Mouse (Mus musculus): ENCODE measurements around the gene A3galt2.

A3galt2 gene

DNA sequence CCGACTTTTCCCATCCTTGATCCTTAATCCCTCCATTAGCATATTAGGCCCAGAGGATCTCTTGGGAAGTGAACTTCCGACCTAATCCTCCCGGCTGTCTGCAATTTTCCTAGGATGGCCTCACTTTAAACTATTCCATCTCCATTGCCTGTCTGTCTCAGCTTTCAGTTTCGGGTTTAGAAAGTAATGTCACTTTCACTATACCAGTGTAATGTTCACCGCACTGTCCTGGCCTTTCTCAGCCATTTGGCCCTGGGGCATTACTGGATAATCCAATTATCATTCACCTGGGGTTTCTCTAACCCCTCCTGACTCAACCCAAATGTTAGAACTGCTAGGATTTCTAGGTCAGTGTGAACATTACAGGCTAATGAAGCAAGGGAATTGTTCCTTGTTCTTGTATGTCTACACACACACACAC is 26.7 kb upstream of the A3galt2 start:
- DNase-seq (ENCODE audit: low spot score) = no peak

DNA sequence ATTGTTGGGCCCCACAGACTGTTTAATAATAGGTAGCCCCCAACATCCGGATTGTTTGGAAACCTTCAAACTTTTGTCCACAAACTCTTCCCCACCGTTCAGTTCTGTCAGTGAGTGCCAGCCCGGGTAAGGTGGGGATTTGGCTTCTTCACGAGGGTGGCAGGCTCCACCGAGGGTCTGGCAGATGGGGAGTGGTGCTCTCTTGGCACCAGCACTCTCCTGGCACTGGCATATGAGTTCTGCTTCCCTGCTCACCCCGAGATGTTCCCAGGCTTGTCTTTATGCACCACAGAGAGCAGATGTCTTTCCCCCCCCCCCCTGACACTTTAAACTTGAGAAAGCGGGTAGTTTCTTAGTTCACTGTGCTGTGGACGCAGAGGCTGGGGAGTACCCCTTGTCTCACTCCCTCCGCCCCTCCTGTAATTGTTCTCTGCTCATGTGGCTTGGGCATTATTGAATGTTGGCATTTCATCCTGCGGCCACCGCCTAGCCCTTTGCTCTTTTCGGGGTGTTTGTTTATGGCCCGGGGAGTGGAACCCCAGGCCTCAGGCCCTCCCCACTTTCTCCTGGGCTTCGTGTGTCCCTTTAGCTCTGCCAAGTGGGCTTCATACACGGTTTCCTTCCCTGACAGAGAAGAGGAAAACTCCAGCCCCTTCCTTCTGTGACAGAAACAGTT is 26.0 kb upstream of the A3galt2 start:
- DNase-seq (ENCODE audit: low spot score) = no peak

DNA sequence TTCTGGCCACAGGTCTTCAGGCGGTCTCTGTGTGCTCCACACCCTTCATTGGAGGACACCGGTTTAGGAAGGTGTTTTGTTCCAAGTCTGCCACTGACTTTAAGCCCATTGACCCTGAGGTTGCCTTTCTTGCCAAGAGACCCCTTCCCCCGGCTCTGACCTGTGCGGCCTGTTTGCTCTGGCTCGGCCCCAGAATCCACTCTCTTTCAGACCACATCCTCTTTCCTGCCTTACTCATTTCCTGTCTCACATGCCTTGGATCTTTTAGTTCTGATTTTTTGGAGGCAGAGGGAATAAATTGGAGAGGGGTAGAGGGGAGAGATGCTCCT is 25.5 kb upstream of the A3galt2 start:
- peak; percentile 36 for DNase-seq (ENCODE audit: low spot score)

DNA sequence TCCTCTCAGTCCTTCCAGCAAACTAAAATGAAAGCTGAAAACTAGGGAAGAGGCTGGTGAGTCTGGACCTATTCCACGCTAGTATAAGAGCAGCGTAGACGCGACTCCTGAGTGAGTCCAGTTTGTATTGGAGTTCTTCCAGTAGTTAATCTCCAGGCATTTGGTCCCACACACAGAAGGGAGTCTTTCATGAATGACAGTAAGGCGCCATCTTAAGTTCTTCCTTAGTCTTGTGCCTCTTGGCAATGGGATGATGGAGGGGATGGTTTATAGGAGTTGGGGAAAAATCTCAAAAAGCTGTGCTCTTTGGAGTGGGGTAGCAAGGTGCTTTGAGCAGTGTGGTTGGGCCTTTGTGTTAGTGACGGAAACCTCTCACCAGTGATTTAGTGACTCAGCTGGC is 24.9 kb upstream of the A3galt2 start:
- no peak for DNase-seq (ENCODE audit: low spot score)

DNA sequence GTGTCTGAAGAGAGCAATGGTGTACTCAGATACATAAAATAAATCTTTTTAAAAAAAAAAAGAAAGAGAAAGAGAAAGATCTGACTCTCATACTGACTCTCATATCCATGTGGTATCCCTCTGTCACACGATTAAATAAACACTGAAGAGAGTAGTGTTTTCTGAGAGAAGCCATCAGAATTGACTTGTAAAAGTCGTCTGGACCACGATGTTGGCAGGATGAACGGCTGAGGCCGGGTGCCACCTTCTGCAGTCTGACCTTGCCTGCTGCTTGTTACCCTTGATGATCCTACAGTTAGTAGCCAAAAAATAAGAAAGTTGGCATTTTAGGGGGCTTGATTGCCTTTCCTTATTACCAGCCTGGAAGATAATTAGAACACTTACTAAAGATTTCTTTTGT is 22.4 kb upstream of the A3galt2 start:
- no peak for DNase-seq (ENCODE audit: low spot score)

DNA sequence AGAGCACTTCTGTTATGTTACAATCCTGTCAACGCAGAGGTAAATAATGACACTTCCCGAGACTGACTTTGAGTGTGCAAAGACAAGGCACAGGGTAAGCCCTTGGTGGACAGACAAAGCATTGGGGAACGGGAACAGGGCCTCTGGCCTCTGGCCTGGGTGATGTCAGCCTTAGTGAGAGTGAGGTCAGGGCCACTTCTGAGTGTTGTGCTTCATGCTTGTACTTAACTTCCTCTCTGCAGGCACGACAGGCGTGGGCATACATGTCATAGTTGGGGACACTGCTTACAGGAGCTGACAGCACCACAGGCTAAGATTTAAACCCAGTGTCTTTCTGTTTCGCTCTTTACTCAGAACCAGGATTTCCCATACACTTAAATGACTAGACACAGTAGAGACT is 21.7 kb upstream of the A3galt2 start:
- DNase-seq (ENCODE audit: low spot score) = peak; percentile 66

DNA sequence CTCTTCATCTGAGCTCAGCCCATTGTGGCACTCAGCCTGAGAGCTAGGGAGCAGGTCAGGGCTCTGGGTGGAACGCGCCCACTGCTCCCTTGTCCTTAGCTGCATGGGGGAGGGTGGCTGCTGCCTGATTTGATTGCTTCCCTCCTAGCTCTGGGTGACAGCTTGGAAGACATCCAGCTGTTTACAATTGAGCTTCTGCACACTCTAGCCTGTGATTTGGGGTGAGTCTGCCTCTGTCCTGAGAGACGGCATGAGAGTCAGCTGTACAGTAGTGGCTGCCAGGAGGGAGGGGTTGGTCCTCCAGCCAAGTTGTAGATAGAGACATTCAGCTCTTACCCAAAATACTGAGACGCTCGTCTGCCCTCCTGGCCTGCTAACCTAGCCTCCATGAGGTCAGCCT is 20.9 kb upstream of the A3galt2 start:
- DNase-seq (ENCODE audit: low spot score) = peak; percentile 84

DNA sequence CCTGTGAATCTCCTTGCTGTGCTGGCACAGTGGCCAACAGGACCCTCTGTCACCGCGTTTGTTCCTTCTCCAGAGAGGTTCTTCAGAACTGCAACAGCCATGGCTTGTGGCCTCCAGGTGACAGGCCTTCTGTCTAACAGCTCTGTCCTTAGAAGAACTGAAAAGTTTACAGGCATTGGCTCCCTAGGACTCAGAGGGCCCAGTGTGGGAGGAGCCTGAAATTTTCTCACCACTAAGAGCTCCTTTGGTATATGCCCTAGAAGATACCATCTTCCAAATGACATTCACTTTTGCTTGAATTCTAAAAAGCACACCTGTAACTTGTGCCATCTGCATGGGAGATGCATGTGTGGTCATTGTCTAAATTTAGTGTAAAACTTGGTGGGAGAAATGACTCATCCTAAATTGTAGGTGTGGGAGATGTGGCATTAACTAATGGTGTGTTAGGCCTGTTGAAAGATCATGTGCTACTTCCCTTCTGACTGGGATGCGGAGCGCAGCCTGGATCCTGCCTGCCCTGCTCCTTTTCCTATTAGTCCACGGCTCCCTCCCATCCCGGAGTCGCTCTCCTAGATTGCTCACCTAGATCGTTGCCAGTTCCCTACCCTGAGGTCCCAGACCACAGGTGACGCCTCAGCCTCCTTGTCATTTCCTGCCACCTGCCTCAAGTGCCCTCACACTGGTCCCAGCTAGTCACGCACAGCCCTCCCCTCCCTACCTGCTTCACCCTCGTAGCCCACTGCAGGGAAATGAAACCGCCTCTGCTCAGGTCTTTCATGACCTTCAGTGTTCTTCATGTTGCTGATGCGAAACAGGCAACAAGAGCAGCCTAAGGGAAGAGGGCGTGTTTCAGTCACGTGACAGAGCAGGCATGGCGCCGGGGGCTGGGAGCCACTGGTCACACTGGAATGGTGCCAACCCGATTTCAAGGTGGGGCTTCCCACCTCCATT is 20.2 kb upstream of the A3galt2 start:
- peak; percentile 56 for DNase-seq (ENCODE audit: low spot score)

DNA sequence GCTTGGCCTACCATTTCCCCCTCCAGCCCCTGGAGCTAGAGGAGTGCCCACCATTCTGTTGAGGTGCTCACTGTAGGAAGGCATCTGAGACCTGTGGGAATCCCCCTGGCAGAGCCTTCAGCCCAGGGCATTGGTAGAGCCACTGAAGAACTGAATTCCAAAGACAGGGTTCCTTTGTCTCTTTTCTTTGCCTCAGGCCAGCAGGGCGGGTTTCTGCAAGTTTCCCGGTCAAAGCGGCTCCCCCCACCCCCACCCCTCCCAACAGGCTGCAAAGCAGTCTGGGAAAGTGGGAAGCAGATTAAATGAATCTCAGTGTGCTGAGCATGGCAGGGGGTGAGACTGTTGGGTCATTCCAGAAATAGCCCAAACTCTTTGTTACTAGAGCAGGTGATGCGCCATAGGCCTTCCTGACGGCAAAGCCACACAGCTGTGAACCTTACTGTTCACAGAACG is 18.0 kb upstream of the A3galt2 start:
- no peak for DNase-seq (ENCODE audit: low spot score)

DNA sequence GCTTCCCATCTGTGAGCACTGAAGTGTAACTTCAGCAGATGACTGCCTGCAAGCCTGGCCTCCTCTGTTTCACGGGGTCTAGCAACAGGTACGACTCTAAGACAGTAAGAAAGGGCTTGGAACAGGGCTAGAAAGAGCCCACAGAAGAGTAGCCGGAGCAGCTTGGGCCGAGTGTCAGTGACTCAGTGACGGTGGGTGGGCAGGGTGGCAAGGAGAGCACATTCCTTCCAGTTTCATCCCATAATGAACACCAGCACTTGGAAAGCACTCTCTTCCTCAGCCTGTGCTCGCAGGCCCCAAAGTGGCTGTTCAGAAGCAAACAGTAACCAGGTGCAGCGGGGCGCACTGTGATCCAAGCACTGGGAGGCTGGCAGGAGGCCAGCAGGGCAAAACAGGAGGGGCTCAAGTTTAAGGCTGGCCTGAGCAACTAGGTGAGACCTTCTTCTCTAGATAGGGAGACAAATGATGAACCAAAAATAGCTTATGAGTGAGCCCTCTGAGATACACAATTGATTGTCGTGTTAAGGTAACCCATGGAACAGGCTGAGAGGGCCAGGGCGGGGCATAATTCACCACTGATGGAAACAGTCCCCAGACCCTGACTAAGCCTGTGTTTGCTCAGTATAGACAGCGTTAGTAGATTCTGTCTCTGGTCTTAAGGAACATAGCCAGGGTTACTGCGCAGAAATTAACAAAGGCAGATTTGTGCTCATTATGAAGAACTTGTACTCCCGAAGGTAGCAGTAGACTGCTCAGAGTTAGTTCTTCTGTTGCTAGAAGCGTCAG is 17.1 kb upstream of the A3galt2 start:
- no peak for DNase-seq (ENCODE audit: low spot score)

DNA sequence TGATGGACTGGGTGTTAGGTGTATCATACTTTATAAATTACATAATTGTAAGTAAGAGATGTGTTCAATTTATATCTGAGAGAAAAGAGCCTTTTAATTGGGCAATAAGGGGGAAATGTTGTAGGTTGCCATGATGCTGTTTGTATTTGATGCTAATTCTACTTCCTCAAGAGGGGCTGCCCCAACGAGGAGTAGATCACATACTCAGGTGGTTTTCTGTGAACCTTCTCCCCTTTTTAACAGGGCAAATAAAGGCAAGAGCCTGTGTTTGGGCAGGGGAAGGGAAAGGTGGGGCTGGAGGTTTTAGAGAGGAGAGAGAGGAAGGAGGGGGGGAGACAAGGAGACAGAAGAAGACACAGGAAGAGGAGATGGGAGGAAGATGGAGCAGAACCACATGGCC is 14.3 kb upstream of the A3galt2 start:
- DNase-seq (ENCODE audit: low spot score) = no peak

DNA sequence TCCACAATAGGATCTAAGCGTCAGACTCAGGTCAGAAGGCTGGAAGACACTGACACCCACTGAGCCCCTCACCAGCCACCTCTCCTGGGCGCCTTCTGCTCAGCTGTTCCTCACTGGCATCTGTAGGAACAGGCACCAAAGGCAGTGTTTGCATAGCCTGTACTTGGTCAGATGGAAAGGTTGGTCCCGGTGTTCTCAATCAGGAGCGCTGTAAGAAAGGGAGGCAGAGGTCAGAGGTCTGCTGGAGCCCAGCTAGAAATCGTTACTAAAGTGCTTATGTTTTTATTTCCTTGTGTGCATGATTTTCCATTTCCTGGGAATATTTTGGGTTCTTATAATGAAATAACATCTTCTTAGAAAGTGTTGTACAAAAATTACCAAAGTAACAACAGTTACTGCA is 13.3 kb upstream of the A3galt2 start:
- no peak for DNase-seq (ENCODE audit: low spot score)

DNA sequence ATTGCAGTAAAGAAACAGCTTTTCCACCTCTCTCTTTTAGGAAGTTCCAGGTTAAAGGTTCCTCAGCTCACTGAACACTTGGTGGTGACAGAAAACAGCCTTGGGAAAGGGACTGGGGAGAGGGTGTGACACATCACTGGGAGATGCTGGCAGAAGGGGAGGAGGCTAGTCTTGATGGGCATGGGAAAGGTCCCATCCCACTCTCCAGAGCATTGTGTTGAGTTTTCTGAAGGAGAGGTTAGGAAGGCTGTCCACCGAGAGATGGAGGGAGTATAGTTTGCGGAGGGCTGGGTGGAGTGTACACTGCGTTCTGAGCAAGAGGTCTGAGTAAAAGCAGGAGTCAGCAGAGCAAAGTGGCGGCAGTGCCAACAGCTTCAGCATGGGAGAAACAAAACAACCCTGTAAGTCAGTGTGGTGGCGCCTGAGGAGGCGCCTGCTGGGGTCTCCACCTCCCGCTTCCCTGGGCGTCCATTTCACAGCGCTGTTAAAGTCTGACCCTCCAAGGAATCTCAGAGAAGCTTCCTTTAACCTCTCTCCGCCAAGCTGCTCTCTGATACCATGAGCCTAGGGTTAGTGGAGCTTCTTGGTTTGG is 12.7 kb upstream of the A3galt2 start:
- DNase-seq (ENCODE audit: low spot score) = no peak

DNA sequence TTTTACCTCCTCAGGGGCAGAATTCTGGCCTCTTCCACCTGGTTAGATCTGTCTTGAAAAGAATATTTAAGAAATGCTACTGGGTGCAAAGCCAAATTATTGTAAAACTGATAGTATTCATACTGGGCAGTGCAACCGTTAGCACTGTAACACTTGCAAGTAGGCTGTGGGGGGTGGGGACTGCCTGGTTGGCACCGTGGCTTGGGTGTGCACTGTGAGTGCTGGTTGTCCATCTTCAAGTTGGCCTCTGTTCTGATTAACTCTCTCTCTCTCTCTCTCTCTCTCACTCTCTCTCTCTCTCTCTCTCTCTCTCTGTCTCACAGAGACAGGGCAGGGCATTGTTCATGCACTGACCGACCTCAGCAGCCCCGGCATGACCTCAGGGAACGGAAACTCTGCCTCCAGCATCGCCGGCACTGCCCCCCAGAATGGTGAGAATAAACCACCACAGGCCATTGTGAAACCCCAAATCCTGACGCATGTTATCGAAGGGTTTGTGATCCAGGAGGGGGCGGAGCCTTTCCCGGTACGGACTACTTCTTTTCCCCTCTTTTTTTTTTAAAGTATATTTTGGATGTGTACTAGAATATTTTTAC is 12.0 kb upstream of the A3galt2 start:
- DNase-seq (ENCODE audit: low spot score) = no peak

DNA sequence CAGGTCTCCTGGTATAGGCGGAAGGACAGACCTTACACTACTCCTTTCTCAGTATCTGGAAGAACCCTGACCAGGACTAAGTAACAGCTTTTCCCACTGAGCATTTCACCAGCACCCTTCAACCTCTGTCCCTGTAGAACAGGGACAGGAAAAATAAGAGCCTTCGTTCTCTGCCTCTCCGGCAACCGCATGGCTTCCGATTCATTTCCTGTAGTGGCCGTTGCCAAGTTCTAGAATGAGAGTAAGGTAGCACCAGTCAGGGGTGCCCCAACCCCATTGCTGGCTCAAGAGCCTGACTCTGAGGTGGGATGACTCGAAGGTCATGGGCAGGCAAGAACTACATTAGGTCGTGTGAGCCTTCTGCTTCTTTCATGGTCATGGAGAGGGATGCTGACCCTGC is 10.0 kb upstream of the A3galt2 start:
- DNase-seq (ENCODE audit: low spot score) = no peak

DNA sequence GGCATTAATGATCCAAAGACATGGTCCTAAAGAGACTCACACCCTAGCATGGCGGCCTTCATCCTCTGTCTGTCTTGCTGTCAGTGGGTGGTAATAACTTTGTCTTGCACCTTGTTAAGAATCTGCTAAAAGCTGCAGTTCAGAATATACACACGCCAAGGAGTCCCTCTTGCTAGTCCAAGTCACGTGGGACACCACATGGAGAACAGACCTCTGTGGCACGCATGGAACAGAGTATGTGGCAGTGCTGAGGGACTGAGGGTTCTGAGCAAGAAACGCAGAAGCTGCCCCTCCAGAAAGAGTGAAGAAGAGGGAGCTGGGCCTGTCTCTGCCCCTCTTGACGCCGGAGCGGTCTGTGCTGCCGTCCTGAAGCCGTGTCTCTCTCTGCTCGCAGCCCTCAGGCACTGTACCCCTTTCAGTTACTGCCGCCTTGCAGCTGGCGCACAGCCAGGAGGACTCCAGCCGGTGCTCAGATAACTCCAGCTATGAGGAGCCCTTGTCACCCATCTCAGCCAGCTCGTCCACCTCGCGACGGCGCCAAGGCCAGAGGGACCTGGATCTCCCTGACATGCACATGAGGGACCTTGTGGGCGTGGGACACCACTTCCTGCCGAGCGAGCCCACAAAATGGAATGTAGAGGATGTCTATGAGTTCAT is 7.4 kb upstream of the A3galt2 start:
- DNase-seq (ENCODE audit: low spot score) = no peak

DNA sequence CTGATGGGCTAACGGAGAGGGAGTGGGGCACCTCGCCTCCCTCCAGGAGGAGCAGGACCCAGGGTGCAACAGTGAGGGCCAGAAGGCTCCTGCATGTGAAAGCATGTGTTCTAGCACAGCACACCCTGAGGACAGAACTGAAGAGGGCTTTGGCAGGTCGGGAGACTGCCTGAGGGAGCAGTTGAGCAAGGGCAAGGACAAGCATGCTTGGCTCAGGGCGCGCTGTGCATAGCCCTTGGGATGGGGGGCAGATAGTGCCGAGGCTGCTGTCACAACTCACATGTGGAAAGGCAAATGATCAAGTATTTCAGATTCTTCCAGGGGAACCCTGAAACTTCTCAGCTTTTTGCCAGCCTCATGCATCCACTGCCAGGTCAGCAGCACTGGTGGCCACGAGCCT is 6.9 kb upstream of the A3galt2 start:
- DNase-seq (ENCODE audit: low spot score) = no peak

DNA sequence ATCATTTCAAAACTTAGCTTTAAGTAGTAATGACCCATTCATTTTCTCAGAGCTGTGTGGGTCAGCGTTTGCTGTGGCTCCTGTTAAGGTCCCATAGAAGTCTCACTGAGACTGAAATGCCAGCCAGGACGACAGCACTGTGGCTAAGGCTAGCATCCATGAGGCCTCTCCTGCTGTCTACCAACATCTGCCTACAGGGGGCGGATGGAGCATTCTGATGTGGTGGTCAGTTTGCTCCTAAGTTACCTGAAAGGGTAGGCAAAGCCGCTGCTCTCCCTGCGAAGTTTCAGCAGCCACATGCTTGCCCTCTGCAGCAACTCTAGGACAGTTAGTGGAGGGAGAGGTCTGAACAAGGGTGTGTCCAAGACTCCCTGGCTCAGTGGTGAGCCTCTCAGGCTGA is 4.2 kb upstream of the A3galt2 start:
- DNase-seq (ENCODE audit: low spot score) = no peak

DNA sequence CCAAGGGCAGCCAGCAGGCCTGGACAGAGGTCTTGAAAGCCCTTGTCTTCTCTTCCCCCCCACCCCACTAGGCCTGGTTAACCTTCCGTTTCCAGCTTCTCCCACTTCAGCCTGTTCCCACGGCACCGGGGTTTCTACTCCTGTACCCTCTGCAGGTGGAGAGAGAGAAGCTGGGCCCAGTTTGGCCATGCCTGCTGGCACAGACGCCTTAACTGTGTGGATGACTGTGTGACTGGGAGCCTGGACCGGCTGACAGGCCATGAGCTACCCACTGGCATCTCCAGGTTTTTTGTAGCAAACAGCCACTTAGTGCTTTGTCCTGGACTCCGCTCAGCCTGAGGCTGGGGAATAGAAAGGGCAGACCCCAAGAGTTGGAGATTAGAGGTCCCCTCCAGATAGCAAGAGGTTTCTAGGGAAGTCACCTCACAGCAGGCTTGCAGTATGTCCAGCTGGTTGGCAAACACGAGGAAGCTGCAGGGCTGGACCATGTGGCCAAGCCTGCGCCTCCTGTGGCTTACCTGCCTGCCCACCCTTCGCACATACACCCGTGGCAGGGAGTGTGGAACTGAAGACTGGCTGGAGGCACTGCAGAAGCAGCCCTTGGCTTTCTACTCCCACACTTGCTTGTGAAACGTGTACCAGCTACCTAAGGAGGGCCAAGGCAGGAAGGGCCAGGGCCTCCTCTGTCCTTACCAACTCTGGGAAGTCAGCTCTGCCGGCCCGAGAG is 3.0 kb upstream of the A3galt2 start:
- no peak for DNase-seq (ENCODE audit: low spot score)

DNA sequence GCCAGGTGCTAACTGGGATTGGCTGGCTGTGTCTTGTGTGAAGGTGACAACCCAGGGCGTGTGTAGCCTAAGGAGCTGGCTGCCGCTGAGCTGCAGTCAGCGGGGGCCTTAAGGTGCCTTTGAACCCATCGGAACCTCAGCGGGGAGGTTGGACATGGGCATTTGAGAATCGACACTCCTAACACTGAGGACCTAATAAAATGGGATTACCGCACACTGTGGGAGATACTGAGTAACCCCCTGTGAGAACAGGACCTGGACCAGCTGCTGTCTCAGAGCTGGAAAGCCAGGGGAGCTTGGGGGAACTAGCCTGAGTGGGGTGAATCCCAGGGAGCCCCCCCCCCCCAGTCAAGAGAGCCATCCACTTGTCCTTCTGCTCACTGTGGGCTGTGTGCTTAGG is 1.6 kb upstream of the A3galt2 start:
- DNase-seq (ENCODE audit: low spot score) = no peak

DNA sequence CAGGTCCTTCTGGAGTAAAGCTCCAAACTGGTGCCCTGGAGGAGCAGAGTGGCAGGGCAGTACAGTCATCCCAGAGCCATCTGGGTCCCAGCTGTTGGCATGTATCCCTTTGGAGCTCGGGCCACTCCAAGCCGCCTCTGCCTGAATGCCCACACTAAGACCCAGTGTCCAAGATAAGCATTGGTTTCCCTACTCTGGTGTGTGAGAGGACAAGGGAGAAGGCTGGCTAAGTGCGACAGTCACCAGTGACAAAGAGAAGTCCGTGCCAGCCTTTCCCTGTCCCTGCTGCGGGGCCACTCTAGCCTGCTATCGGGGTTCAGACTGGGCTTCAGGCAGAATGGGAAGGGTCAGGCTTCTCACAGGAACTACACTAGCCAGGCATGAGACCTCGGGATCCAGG is 736 bp downstream of the A3galt2 start:
- no peak for DNase-seq (ENCODE audit: low spot score)
